Mouse (Mus musculus) frontal cortex, adult (tissue): ENCODE results near the gene Sirpb1c.
"Not testable (repeated sequence)": the region's sequence is repeated elsewhere in the genome, so short reads cannot be mapped to it uniquely, and the experiment has no call there.

Experiments
- ATAC-seq: cut with Nextera tagmentation; 2 replicates; pipeline ENCODE4 v1.9.2; 2017; ENCODE audit warnings: mild to moderate bottlenecking, moderate library complexity, mixed read lengths; ENCODE audit not compliant: low TSS enrichment

Sirpb1c gene

DNA sequence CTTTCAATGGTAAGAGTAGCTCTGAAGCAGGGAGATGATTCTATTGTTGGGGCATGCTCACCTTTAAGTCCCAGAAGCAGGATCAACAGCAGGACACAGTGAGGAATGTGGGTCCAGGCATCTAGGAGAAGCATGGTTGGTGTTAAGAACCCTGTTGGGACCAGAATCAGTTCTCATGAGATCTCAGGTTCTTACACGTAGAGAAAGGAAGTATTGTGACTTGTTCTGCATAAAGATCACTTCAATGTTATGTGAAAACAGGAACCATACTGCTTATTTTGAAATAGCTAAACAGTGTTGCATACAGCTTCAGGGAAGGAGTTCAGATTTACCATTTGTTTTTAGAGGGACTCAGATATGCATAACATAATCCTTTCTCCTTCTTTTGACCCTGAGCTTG, at the start of gene Sirpb1c:
Sirpb1c (minus strand) TSS at position 249 of the 400 bp plus-strand sequence.
- not testable (repeated sequence) for ATAC-seq

DNA sequence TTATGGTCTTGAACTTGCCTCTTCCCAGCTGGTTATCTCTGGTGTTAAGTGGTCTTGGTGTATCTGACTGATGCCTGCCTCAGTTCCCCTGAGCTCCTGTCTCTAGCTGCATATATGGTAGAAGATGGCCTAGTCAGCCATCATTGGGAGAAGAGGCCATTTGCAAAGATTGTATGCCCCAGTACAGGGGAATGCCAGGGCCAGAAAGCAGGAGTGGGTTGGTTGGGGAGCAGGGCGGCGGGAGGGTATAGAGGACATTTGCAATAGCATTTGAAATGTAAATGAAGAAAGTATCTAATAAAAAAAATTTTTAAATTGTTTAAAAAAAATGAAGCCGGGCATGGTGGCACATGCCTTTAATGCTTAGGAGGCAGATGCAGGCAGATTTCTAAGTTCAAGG, 38.1 kb upstream of the Sirpb1c start:
- no peak for ATAC-seq

DNA sequence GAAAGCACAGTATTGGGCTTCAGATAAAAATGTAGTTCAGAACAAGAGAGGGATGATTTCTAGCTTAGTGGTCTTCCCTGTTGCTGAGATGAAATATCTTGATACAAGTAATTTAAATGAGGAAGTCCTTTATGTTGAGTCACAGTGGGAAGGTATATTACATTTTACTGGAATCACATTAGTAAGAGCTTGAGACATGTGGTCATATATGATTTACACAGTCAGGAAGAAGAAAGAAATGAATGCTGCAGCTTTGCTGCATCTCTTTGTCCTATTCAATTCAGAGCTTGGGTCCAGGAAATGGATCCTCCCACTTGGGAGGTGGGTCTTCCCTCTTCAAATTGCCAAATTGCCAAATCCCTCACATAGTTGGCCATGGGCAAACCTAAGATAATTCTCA, 7.4 kb upstream of the Sirpb1c start:
- ATAC-seq = not testable (repeated sequence)

DNA sequence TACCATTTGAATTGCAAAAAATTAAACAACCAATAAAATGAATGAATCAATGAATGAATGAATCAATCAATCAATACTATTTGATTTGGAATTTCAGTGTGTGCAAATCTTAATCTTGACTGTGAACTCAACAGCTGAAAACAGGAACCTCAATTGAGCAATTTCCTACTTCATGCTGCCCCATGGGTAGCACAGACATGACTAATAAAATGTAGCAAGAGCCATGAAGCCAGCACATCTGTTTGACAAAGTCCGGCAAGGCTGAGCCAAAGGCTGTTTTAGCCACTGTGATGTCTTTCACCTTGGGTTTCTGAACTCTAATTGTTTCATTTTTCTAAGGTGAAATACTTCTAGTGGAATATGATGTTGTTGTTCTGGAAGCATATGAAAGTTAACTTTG, 1.6 kb upstream of the Sirpb1c start:
- ATAC-seq = no peak

DNA sequence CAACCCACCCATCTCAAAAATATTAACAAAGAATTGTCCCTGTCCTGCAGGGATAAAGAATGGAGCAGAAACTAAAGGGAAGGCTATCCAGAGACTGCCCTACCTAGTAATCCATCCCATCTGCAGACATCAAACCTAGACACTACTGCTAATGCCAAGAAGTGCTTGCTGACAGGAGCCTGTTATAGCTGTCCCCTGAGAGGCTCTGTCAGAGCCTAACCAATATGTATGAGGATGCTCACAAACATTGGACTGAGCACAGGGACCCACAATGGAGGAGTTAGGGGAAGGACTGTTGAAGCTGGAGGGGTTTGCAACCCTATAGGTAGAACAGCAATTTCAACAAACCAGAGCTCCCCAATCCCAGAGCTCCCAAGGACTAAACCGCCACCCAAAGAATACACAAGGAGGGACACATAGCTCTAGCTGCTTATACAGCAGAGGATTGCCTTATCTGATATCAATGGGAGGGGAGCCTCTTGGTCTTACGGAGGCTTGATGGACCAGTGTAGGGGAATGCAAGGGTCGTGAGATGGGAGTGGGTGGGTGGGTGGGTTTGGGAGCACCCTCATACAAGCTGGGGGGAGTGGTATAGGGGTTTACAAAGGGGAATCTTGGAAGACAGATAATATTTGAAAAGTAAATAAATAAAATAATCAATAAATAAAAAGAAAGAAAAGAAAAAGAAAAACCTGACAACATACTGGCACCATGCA, 838 bp downstream of the Sirpb1c start:
- no peak for ATAC-seq

DNA sequence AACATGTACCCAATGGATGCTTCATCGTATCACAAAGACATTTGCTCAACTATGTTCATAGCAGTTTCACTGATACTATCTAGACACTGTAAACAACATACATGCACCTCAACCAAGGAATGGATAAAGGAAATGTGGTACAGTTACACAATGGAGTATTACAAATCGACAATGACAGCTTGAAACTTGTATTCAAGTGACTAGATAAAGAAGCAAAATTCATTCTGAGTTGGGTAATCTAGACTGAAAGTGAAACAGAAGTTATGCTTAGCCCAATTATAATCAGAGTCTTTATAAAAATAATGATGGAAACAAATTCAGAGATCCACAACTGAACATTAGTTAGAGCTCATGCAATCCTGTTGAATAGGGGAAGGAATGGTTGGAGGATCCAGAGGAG, 74.7 kb downstream of the Sirpb1c start:
- ATAC-seq = not testable (repeated sequence)
